Mouse (Mus musculus) MN1 (cell line): ENCODE measurements around the gene Spo11.

Experiments used
- DNase-seq: peaks from one replicate; pipeline ENCODE4 v3.0.0-alpha.2; 2016; ENCODE audit warnings: low spot score

Spo11 gene

DNA sequence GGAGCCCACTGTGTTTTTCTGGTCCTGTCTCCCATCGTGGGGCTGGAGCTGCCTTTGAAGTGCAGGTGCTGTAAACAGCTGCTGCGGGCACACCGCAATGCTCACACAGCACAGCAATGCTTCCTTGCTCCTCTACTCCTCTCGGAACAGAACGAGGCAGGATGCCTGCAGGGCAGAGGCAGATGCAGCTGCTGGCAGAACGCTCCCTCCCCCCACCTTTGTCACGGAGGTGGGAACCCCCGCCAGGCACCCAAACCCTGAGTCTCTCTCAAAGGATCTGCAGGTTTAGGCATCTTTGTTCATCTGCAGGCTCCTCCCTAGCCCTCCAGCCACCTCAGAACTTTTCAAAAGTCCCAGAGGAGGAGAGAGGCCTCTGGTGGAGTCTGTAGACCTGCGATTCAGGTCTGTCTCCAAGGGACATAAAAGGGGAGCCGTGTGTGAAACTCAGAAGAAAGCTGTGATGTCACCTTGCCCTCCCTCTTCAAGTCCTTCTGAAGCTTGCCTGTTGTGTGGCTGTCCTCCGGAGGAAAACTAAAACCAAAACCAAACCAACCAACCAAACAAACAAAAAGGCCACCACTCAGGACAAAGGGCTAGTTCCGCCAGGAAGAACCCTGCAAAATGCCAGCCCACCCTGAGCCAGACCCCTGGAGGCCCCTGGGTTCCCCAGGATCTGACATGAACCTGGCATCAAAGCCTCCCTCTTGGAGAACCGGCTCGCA lies at the start of gene Spo11:
Gene Spo11 (plus strand): TSS at position 292 of the 722 bp plus-strand sequence.
- no peak for DNase-seq

DNA sequence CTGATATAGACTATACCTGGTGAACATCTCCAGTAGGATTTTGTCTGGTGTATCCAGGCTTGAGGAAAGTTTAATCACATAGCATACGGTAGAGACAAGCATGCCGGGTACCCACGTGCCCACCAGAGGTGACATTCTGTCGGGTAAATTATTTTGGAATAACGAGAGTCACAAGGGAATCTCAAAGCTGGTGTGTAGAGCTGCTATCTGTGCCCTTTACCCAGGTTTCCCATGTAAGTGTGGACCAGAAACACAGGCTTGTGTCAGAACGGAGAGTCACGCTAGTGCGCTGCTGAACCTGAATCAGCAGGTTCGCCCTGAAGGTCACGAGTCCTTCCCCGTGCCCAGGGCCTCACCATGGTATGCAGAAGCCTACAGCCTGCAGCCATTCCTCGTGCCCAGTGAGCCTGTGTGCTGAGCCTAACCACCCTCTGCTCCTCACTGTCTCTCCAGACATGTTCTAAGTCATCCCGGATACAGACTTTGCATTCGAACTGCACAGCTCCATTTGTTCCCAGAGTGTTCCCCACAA lies 47.5 kb upstream of the Spo11 start:
- DNase-seq, result no peak

DNA sequence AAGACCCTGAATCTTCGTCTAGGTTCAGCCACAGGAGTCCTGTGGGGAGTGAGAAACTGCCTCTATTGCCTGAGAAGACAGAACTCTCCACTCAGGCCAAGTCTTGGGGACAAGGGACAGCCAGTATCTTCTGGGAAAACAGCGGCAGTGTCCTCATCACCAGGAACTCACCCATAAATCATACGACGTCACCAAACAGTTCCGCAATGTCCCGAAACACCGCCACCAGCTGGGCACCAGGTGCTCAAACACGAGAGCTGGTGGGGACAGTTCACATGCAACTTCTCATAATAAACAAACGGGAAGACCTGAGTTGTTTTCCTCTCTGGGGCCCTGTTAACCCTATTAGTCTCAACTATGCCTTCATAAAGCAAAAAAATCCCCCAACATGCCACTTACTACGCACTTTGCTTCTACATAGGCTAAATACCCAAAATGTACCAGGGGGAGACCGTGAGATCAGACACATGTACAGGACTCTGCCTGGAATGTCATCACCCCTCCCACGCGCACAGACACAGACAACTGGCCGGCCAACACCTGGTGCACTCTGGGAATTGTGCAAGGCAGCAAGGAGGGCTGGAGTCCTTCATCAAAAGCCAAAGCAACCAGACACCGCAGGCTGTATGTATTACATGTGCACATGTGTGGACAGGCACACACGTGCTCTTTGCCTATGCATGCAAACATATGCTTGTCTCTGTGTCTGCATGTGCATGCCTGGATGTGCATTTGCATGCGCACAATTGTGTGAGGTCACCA lies 46.2 kb upstream of the Spo11 start:
- peak; percentile 44 for DNase-seq

DNA sequence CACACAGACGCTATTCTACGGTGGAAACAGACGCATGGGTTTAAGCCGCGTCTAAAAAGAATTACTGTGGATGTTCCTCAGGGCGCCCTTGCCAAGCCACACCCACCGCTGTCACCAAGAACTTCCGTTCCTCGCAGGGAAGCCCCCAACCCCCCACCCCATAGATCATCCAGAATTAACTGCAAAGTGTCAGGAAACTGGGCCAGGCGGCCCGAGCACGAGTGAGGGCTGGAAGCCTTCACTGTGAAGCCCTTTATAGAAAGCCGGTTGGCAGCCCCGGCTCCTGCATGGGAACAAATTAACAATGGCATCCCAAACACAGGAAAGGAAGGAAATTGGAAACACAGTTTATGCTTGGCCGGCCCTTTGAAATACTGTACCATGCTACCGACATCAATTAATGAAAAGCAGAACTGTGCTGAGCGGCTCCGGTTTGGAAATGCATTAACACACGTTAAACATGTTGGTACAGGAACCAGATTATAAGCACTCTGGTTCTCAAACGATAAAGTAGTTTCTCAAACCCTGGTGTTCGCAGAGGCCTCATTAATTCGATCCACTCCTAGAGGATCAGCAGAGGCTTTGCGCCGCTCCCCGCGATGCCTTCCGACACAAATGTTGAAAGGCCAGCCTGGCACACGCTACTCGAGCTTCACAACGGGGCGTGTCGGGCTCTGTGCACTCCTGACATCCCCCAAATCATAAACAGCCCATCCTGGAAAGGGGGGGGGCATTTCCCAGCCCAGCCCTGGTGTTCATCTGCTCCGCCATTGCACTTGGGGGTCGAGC lies 43.7 kb upstream of the Spo11 start:
- DNase-seq, result peak; percentile 74

DNA sequence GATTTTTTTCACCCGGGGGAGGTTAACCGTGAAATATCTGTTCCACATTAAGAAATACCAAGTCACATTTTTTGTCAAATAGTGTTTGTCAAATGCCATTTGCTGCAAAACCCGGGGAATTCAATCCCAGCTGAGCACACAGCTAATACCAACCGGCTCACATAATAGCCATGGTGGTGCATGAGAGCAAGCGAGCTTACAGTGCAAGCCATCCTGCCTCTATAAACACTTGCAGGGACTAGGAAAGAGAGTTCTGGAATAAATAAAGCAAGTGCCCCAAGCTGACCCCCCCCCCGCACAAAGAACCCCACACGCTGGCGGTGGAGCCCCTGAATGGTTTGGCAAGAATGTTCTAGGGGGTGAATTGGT lies 43.1 kb upstream of the Spo11 start:
- no peak for DNase-seq

DNA sequence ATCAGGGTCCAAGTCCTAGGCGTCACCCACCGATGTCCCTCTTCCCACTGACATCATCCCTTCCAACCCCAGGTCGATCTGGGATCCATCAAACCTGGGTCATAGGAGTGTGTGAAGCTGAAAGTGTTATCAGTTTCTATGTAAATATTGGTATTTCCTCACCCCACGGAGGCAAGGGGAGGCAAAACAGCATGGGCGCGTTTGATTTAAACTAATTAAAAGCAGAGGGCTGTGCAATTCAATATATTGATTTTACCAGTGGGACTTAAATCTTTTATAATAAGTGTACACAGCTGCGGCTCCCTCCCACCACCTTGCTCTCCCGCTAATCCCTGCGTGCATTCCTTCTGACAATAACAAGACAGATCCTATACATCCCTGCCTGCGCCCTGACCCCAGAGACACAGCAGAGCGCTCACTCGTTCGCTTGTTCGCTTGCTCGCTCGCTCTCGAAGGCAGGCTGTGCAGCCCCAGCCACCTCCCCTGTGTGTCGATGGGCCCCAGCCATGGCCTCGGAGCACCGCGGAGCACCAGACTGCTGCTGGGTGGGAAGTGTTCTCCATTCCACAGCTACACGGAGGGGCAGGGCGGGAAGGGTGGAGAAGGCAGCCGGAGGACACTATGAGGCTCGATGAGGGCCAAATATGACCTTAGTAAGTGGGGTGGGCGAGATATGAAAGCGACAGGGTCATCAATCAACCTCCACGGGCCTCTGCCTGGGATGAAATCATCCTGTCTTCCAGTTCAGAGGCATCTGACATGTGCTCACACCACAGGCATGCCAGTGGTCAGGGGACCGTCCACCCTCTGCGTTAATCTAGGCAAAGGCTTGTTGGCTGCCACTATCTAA lies 42.4 kb upstream of the Spo11 start:
- DNase-seq, result peak; percentile 43

DNA sequence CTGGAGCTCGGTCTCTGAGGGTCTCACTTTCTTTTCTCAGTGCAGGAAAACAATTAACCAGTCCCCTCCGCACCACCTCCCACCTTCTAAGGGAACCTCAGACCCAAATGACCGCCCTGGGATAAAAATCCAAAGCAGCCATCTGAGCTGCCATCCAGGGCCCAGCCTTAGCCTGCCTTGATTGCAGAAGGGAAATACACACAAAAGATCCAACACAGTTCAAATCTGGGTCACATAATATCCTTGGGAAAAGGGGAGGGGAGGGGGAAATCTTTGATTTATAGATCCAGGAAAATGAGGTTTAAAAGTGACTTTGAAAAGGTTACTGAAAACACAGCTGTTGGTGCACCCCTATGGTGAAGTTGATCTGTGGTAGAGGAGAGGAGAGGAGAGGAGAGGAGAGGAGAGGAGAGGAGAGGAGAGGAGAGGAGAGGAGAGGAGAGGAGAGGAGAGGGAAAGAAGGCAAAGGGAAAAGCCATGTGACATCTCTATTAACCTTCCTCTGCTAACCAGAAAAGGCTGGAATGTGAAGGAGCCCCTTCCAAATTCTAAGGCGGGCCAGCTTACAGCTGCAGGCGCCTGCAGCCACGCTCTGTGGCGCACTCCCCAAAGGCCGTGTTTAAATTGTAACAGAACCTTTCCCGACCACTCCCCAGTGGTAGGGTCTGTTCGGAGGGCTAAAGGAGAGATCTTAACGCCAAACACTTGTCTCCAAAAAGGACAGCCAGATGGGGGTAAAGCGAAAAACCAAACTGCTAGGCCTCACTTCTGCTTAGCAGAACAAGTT lies 41.5 kb upstream of the Spo11 start:
- no peak for DNase-seq

DNA sequence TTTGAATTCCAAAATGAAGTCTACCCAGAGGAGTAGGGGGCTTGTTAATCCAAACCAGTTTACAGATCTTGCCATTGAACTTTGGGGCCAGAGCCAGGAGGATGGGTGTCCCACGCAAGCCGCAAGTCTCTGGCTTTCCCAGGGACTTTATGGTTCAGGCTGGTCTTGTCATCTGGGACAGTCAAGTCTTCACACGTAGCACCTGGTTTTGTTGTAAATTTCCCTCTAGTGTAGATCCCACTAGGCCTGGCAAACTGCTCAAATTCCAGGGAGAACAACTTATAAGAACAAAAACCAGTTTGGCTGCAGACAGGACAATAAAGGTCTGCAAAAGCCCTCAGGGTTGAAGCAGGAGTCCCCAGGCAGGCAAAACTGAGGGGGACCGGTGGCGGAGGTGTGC lies 40.7 kb upstream of the Spo11 start:
- no peak for DNase-seq

DNA sequence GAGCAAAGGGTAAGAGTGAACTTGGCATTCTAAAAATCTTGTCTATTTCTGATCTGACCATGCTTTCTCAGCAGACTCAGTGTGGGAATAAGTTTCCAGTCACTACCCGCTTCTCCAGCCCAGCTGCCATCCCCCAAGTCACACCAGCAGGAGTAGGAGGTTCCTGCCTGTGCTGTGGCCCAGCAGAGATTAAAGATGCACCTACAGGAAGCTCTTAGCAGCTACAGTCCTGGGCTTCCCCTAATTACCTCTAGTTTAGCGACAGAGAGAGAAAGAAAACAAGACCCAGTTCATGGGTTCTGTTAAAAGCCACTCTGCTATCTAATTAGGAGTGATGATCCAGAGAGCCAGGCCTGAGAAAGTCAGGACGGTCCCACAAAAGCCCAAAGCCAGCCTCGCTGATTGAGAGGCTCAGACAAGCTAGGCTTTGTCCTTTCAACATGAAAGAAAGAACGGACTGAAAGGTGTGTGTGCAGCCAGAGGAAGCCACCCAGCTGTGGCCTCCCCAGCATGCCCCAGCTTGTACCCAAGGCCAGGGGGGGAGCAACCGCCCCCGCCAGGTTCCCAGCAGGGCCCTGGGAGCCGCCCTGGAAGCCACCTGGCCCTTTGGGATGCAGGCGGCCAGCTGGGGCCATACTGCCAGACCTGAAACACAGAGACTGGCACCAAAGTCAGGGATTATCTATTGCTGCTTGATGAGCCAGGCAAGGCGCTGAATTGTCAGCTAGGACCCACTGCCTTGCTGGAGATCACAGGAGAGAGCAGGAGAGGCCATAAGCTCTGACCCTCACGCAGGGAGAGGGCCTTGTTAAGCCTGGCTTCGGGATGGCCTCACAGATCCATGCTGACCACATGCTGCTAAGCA lies 39.9 kb upstream of the Spo11 start:
- DNase-seq, result peak; percentile 43

DNA sequence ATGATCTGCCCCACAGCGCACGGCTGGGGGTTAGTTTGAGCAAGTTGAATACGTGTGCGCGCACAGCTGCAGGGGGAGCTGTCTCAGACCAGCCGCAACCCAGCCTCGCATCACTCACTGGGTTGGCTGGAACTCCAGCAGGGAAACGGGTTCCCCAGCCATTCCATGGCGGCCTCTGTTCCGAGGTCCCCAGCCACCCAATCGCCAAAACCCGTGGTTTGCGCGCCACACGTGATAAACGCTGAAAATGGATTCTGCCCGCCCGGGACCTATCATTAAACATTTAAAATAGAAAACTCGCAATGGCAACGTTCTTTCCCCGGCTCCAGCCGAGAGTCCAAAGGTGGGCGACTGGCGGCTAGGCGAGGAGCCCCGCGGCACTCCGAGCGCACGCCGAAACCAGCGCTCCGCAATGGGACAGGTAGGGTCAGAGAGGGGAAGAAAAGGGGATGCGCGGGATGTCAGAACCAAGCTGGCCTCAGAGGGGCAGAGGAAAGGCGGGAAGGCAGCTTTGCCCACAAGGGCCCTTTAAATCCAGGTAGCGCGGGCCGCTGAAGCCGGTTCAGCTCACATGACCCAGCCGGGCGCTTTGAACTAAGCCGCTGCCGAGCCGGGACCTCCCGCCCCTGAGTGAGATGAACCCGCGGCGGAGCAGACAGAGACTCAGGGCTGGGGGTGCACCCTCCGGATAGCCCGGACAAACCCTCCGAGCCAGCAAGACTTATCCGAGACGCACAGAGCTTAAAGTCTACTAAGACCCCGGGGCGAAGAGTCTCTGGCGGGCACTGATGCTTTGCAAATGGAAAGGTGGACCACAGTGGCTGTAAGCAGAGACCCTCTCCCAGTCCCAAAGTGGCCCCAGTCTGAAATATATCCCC lies 38.5 kb upstream of the Spo11 start:
- peak; percentile 41 for DNase-seq

DNA sequence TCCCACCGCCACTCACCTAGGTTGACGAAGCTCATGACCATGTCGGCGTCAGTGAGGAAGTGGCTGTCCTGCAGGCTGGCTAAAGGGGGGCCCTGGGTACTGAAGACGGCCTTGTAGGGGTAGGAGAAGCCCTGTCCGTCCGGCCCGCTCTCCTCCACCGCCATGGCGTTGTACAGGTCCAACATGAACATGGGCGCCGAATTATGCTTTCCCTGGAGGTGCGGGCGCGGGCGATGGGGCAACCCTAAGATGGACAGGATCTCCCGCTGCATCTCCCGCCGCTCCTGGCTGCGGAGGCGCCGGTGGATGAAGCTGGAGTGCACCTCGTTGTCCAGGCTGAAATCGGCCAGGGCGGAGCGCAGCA lies 37.9 kb upstream of the Spo11 start:
- DNase-seq, result no peak

DNA sequence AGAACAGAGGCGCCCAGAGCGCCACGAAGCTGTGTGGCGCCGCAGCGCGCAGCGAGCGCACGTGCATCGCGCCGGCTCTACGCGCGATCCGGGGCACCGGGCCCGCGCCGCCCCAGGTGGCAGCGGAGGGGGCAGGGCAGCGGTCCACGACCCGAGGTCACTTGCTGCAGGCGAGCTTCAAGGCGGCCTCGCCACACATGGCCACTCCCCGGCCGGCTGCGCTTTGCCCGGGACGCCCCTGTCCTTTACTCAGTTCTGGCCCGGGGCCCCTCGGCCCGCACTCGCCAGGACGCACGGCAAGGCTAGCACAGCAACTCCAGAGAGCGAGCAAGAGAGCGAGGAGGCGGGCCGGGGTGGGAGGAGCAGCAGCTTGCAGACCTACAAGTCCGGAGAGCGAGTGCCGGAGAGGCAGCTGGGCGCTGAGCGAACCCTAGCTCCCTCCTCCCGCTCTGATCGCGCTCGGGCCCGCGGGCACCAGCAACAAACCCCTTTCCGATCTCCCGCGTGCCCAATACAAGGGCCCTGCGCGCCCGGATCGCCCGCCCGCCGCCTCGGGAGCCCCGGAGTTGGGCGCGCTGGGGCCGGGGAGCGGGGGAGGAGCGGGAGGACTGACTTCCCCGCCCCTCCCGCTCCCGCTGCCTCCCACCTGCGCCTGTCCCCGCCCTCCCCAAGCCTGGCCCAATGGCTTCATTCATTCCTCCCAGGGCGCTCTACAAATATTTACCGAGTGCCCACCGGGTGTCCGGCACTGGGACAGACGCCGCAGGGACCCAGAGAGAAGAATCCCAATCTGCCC lies 37.3 kb upstream of the Spo11 start, which contains the start of gene Bmp7:
Gene Bmp7 (minus strand): TSS at position 319 of the 796 bp plus-strand sequence.
- DNase-seq, result peak; percentile 85

DNA sequence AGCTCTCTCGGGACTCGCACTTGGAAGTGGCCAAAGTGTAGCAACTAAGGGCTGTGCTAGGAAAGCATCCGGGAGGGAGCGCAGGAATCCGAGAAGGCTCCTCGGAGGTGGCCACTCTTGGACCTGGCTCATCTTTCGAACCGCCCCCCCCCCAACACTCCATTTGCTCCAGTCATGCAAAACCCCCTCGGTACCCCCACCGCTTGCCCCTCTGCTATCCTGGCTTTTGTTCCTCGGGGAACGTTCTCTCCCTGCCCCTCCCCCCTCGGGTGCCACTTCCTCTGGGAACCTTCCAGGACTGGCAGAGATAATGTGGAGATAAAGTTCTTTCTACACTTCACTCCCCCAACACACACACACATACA lies 36.7 kb upstream of the Spo11 start:
- DNase-seq, result no peak

DNA sequence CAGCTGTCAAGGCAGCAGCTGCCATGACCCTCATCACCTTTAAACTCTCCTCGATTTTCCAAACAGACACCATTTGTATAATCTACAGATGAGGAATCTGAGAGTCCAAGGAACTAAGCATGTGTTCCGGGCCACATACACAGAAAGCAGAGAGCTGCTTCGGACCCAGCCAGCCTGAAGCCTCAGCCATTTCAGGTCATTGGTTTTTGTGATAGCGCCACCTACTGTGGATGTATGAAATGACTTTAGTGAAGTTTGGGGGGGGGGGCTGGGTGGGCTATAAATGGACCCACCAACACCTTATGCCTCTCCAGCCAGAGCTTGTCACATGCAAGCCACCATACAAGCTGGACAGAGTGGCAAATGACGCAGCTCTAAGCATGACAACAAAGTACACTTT lies 28.4 kb upstream of the Spo11 start:
- no peak for DNase-seq

DNA sequence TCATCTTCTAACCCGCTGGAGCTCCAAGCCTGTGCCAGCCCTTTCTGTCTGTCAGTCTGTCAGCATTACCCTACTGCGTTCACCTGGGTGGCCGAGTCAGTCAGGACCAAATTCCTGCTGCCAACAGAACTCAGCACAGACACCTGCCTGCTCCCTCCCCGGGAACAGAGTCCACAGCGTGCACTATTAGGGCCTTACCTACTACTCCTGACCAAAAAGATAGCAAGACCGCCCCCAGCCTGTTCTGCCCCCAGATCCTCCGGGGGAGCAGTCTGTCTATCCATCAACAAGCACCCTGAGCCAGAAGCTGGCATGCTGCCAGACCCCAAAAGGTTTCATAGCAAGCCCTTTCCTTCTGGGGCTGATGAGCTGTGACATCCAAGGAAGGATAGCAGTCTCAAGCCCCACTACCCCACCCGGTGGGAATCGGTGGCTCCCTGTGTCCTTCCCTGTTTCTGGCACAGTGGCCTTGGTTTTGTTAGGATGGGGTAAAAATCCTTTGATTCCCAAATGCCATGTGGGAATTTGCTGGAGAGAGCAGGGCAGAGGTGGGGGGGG lies 27.3 kb upstream of the Spo11 start:
- DNase-seq, result no peak

DNA sequence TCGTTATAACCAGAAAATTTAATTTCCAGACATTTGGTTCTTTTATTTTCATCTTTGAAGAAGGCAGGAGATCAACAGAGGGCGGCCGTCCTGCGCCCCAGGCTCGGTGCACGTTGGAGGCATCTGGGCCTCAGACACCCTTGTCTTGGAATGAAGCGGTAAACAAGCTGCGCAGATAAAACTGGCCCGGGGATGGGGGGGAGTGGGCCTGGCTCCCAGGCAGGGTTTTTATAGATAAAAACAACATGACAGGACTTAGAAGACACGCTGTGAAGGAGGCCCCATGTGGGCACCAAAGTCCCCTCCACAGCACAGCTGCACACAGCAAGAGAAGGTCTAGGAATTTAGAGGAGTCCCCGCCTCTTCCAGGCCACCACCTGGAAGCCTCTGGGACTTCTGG lies 26.8 kb upstream of the Spo11 start:
- DNase-seq, result no peak

DNA sequence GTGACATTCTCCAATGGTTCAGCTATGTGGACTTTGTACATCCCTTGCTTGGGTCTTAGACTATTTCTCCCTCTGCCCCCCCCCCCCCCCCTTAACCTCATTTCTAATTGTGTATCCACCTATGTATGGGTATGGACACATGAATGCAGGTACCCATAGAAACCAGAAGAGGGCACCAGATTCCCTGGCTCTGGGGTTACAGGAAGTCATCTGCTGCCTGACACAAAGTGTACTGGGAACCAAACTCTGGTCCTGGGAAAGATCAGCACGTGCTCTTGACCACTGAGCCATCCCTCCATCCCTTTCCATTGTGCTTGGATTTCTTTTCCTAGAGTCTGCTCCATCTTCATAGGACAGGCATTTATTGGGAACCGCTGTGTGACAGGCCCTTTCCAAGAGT lies 25.5 kb upstream of the Spo11 start:
- DNase-seq, result no peak

DNA sequence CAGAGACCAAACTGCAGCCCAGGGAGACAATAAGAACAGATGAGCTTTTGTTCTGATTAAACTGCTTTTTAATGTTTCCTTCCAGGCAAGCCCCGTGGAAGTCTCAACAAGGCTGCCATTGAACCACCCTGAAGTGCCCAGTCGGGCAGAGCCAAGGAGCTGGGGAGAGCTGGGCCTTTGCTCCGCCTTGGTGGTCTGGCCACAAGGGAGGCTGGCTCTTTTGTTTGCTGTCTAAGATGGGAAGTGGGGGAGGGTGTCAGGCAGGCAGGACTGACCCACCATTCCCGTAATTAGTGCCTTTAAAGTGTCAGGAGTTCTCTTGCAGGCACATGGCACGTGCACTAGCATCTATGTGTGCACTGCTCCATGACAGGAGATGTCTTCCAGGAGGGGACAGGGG lies 18.9 kb upstream of the Spo11 start:
- no peak for DNase-seq
